Mouse (Mus musculus): ENCODE results near the gene Mylpf. TPM values are rescaled to one million over a fixed set of nuclear protein-coding genes. Genes with fewer than 3 reads are reported as not detected.

Gene Mylpf
- total and polyA plus RNA-seq, 3 experiments = 0.74 to 3.5 (median 3.5) TPM

- DNase-seq = no peak
- H3K27me3 ChIP-seq (ENCODE audit: control insufficient read depth, insufficient read depth, low read length) = no peaks in the 10 kb centered on the region
- intact Hi-C loops (cut with DNase I) = no loop called here
- no peaks in the 10 kb centered on the region for H3K4me1 ChIP-seq (ENCODE audit: control insufficient read depth, insufficient read depth, low read length)
- no peak overlapping the region for H3K27ac ChIP-seq
- WGBS = 71% methylated on average over 3 of the region's 3 CpGs
- no peak overlapping the region for H3K9ac ChIP-seq (ENCODE audit: low read depth, low read length)
- TF ChIP-seq POLR2A (IDR thresholded peaks at IDR 0.05; ENCODE audit: insufficient read depth, low read depth, low read length) (no peak), EP300 (IDR thresholded peaks at IDR 0.05; ENCODE audit: insufficient read depth, low read depth, low read length) (no peak), CTCF (IDR thresholded peaks at IDR 0.05) (peak; percentile 48)
- H3K36me3 ChIP-seq (ENCODE audit: control insufficient read depth, insufficient read depth, low read length) = no peaks in the 10 kb centered on the region
- H3K79me2 ChIP-seq (replicated peaks; ENCODE audit: control insufficient read depth, insufficient read depth, low read length) = no peaks in the 10 kb centered on the region
- H3K4me3 ChIP-seq = no peak overlapping the region
Measured at GRCm38 (mm10) chr7:127185601-127186000, 23.1 kb upstream of the Mylpf start.

- no peak for DNase-seq
- intact Hi-C loops (cut with DNase I) = no loop called here
- no peaks in the 10 kb centered on the region for H3K4me1 ChIP-seq (ENCODE audit: control insufficient read depth, insufficient read depth, low read length)
- TF ChIP-seq CTCF (IDR thresholded peaks at IDR 0.05) = no peak
- TF ChIP-seq EP300 (IDR thresholded peaks at IDR 0.05; ENCODE audit: insufficient read depth, low read depth, low read length) = no peak
- TF ChIP-seq POLR2A (IDR thresholded peaks at IDR 0.05; ENCODE audit: insufficient read depth, low read depth, low read length) = no peak
- H3K79me2 ChIP-seq (replicated peaks; ENCODE audit: control insufficient read depth, insufficient read depth, low read length) = no peaks in the 10 kb centered on the region
- H3K9ac ChIP-seq (ENCODE audit: low read depth, low read length) = no peak overlapping the region
- H3K27ac ChIP-seq = no peak overlapping the region
- H3K36me3 ChIP-seq (ENCODE audit: control insufficient read depth, insufficient read depth, low read length) = no peaks in the 10 kb centered on the region
- no peaks in the 10 kb centered on the region for H3K27me3 ChIP-seq (ENCODE audit: control insufficient read depth, insufficient read depth, low read length)
- WGBS = 74% methylated on average over 10 of the region's 10 CpGs
- no peak overlapping the region for H3K4me3 ChIP-seq
Measured at GRCm38 (mm10) chr7:127187351-127187750, 21.3 kb upstream of the Mylpf start.

DNA sequence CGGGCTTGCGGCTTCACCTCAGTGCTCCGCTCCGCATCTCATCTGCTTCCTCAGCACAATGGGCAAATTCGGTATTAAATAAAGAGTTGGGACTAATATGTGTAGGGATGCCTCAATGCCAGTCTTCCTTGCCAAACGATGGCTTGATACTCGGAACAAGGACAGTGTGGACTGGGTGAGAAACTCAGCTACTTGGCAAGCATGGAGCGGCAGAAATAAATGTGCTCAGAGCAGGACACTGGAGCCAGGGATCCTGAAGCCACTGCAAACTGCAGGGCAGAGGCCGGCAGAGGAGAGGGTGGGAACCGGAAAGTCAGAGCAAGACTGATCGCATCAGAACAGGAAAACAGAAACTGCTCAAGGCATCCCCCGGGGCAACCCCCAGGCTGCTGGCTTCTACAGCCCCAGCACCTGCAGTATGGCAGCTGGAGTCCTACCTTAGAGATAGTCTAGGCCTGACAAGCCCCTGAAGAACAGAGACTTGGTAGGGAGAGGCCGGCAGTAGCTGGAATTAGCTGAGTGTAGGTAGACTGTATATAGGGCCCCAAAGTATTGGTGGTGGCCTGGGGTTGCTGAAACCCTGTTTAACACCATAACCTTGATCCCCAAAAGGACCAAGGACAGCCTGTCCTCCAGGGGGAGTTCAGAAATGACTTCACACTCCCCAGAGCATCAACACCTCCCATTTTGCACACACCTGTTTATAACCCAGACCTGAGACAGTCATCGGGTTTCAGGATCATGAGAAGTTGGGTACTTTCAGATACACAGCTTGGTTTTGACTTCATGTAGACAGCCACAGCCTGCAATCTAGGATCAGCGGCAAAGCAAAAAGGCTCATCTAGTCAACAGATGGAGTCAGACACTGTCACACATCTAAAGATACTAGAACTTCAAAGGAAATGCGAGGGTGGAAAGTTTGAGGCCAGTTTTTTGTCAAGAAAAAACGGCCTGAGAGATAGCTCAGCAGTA is 20.1 kb upstream of the Mylpf start:
- Histone ChIP-seq H3K27me3 (ENCODE audit: control insufficient read depth, insufficient read depth, low read length) (no peaks in the 10 kb centered on the region), H3K27ac (no peak overlapping the region), H3K79me2 (replicated peaks; ENCODE audit: control insufficient read depth, insufficient read depth, low read length) (no peaks in the 10 kb centered on the region), H3K9ac (ENCODE audit: low read depth, low read length) (no peak overlapping the region), H3K36me3 (ENCODE audit: control insufficient read depth, insufficient read depth, low read length) (no peaks in the 10 kb centered on the region), H3K4me1 (ENCODE audit: control insufficient read depth, insufficient read depth, low read length) (no peaks in the 10 kb centered on the region), H3K4me3 (no peak overlapping the region)
- no peak for TF ChIP-seq EP300 (IDR thresholded peaks at IDR 0.05; ENCODE audit: insufficient read depth, low read depth, low read length)
- no peak for TF ChIP-seq CTCF (IDR thresholded peaks at IDR 0.05)
- no peak for TF ChIP-seq POLR2A (IDR thresholded peaks at IDR 0.05; ENCODE audit: insufficient read depth, low read depth, low read length)
- WGBS = 55% methylated on average over 17 of the region's 17 CpGs
- no peak for DNase-seq
- intact Hi-C loops (cut with DNase I) = no loop called here

GRCm38 (mm10) chr7:127190672-127191071 is 18.0 kb upstream of the Mylpf start:
- DNase-seq = no peak
- Histone ChIP-seq H3K79me2 (replicated peaks; ENCODE audit: control insufficient read depth, insufficient read depth, low read length) (peaks cover 2% of the 10 kb centered on the region; the same call in 1 of the 2 replicates), H3K36me3 (ENCODE audit: control insufficient read depth, insufficient read depth, low read length) (no peaks in the 10 kb centered on the region; the same call in 1 of the 2 replicates), H3K9ac (ENCODE audit: low read depth, low read length) (no peak overlapping the region), H3K27me3 (ENCODE audit: control insufficient read depth, insufficient read depth, low read length) (no peaks in the 10 kb centered on the region), H3K4me1 (ENCODE audit: control insufficient read depth, insufficient read depth, low read length) (peaks cover 5% of the 10 kb centered on the region), H3K4me3 (no peak overlapping the region), H3K27ac (no peak overlapping the region)
- 84% methylated on average over 6 of the region's 6 CpGs for WGBS
- intact Hi-C loops (cut with DNase I) = loop anchor here (10.0 kb wide), 1 partner anchor 176 kb away; the partner anchor contains the start of genes Mvp, Pagr1a and Pagr1b
- no peak for TF ChIP-seq EP300 (IDR thresholded peaks at IDR 0.05; ENCODE audit: insufficient read depth, low read depth, low read length)
- no peak for TF ChIP-seq POLR2A (IDR thresholded peaks at IDR 0.05; ENCODE audit: insufficient read depth, low read depth, low read length)
- TF ChIP-seq CTCF (IDR thresholded peaks at IDR 0.05) = no peak

- Histone ChIP-seq H3K4me1 (ENCODE audit: control insufficient read depth, insufficient read depth, low read length) (peaks cover 7% of the 10 kb centered on the region), H3K27me3 (ENCODE audit: control insufficient read depth, insufficient read depth, low read length) (no peaks in the 10 kb centered on the region), H3K4me3 (no peak overlapping the region), H3K79me2 (replicated peaks; ENCODE audit: control insufficient read depth, insufficient read depth, low read length) (peaks cover 2% of the 10 kb centered on the region; the same call in 1 of the 2 replicates), H3K9ac (ENCODE audit: low read depth, low read length) (no peak overlapping the region), H3K27ac (no peak overlapping the region), H3K36me3 (ENCODE audit: control insufficient read depth, insufficient read depth, low read length) (no peaks in the 10 kb centered on the region; the same call in 1 of the 2 replicates)
- intact Hi-C loops (cut with DNase I) = loop anchor here (10.0 kb wide), 1 partner anchor 178 kb away; the partner anchor contains the start of genes Mvp, Pagr1a and Pagr1b
- WGBS = 89% methylated on average over 5 of the region's 5 CpGs
- no peak for TF ChIP-seq CTCF (IDR thresholded peaks at IDR 0.05)
- TF ChIP-seq POLR2A (IDR thresholded peaks at IDR 0.05; ENCODE audit: insufficient read depth, low read depth, low read length) = no peak
- no peak for TF ChIP-seq EP300 (IDR thresholded peaks at IDR 0.05; ENCODE audit: insufficient read depth, low read depth, low read length)
- DNase-seq = no peak
Measured at GRCm38 (mm10) chr7:127192989-127193388, 15.7 kb upstream of the Mylpf start.
